Mouse (Mus musculus) midbrain, embryonic 12.5 days (tissue): ENCODE measurements around the gene 4930442H23Rik. TPM values are rescaled to one million over a fixed set of nuclear protein-coding genes. Genes with fewer than 3 reads are reported as not detected.

ENCODE experiments used
- ATAC-seq: fragments of 200-750 bp; cut with Nextera tagmentation; 2 replicates; pipeline ENCODE4 v1.8.0; 2017; ENCODE audit warnings: low read depth, moderate TSS enrichment, moderate library complexity; ENCODE audit not compliant: low FRiP score
- H3K27ac ChIP-seq: fragments of 300-500 bp; sonication (generic); replicated peaks from 2 replicates; pipeline ENCODE4 v1.5.1; 2016; ENCODE audit warnings: mild to moderate bottlenecking
- H3K27me3 ChIP-seq: fragments of 300-500 bp; sonication (generic); 2 replicates; pipeline ENCODE4 v1.6.1; 2016; ENCODE audit warnings: mild to moderate bottlenecking
- H3K36me3 ChIP-seq: fragments of 300-500 bp; sonication (generic); 2 replicates; pipeline ENCODE4 v1.6.1; 2016
- H3K4me1 ChIP-seq: fragments of 300-500 bp; sonication (generic); 2 replicates; pipeline ENCODE4 v1.6.1; 2016
- H3K4me2 ChIP-seq: fragments of 300-500 bp; sonication (generic); replicated peaks from 2 replicates; pipeline ENCODE4 v1.6.1; 2016; ENCODE audit warnings: mild to moderate bottlenecking, moderate library complexity
- H3K4me3 ChIP-seq: fragments of 300-500 bp; sonication (generic); 2 replicates; pipeline ENCODE4 v1.5.1; 2016; ENCODE audit warnings: mild to moderate bottlenecking
- H3K9ac ChIP-seq: fragments of 300-500 bp; sonication (generic); replicated peaks from 2 replicates; pipeline ENCODE4 v1.6.1; 2016; ENCODE audit warnings: mild to moderate bottlenecking, moderate library complexity
- H3K9me3 ChIP-seq: fragments of 300-500 bp; sonication (generic); 2 replicates; pipeline ENCODE4 v1.6.1; 2016; ENCODE audit warnings: mild to moderate bottlenecking
- WGBS: fragments of 180-500 bp; shearing (Covaris S2); methylation state at CpG from one replicate; pipeline ENCODE4 v1.1.7; 2016; 5-methylcytosine and 5-hydroxymethylcytosine counted together
- polyA plus RNA-seq: library from polyadenylated mRNA; unstranded; fragments of >200 nt; fragmentation: Nextera tagmentation; extraction: Ambion mirVana; gene quantifications from 2 replicates; pipeline ENCODE4 v1.2.1, GENCODE M21; 2016

4930442H23Rik gene
- polyA plus RNA-seq, 1 experiment from 2014 or later, result not detected

- H3K27me3 ChIP-seq, result no peaks in the 10 kb centered on the region
- no peak overlapping the region for H3K9ac ChIP-seq
- no peak overlapping the region for H3K4me2 ChIP-seq
- peaks cover 84% of the 10 kb centered on the region for H3K36me3 ChIP-seq
- H3K4me1 ChIP-seq, result no peaks in the 10 kb centered on the region
- H3K27ac ChIP-seq, result peak overlapping the region; percentile 49; the same call in 1 of the 2 replicates
- no peak overlapping the region for H3K4me3 ChIP-seq
- H3K9me3 ChIP-seq, result no peaks in the 10 kb centered on the region
- no peak for ATAC-seq
- WGBS, result 81% methylated on average over 12 of the region's 12 CpGs
These were observed 31.0 kb downstream of the 4930442H23Rik start for GRCm38 (mm10) chr10:81152609-81153008.

DNA sequence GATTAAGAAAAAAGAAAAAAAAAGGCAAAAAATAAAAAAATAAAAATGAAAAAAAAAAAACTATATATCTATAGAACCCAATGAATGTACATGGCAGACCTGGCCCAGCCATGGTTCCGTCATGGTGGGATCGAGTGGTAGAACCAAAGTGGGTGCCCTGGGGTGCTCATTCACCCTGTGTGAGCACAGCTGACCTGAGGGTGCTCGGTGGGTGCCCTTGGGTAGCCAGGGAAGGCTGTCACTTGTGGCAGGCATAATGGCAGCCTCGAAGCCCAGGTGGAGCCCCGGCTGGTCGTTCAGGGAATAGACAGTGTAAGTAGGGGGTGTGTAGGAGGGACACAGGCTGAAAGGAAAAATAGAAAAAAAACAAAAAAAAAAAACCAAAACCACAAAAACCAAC lies 32.4 kb downstream of the 4930442H23Rik start:
- no peak for ATAC-seq
- H3K4me3 ChIP-seq, result no peak overlapping the region
- 79% methylated on average over 6 of the region's 6 CpGs for WGBS
- no peaks in the 10 kb centered on the region for H3K27me3 ChIP-seq
- no peak overlapping the region for H3K9ac ChIP-seq
- no peaks in the 10 kb centered on the region for H3K4me1 ChIP-seq
- no peak overlapping the region for H3K27ac ChIP-seq
- H3K36me3 ChIP-seq, result peaks cover 84% of the 10 kb centered on the region
- no peak overlapping the region for H3K4me2 ChIP-seq
- no peaks in the 10 kb centered on the region for H3K9me3 ChIP-seq

- peaks cover 12% of the 10 kb centered on the region for H3K4me1 ChIP-seq
- 80% methylated on average over 4 of the region's 4 CpGs for whole genome bisulfite sequencing
- no peak overlapping the region for H3K9ac ChIP-seq
- no peak overlapping the region for H3K27ac ChIP-seq
- ATAC-seq, result no peak
- H3K9me3 ChIP-seq, result no peaks in the 10 kb centered on the region; the same call in 1 of the 2 replicates
- no peak overlapping the region for H3K4me3 ChIP-seq
- no peaks in the 10 kb centered on the region for H3K27me3 ChIP-seq
- no peak overlapping the region for H3K4me2 ChIP-seq
- H3K36me3 ChIP-seq, result peaks cover 73% of the 10 kb centered on the region
These were observed 37.4 kb downstream of the 4930442H23Rik start for GRCm38 (mm10) chr10:81146296-81146695.

DNA sequence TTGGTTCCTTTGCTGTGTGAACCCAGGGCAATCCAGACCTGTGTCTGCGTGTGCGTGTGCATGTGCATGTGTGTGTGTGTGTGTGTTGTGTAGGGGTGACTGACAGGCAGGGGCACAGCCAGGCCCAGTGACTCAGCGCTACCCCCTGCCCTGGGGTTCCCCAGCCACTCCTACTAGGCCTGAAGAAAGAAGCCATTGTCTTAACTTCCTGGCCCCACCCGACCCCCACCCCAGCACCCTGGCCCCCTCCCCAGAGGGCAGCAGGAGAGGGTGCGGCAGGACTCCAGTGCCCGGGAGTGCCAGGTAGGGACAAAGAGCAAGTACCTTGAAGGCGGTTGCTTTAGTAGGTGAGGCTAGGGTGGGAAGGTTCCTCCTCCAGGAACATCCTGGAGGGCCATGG lies 37.9 kb downstream of the 4930442H23Rik start:
- H3K4me3 ChIP-seq, result no peak overlapping the region
- peaks cover 16% of the 10 kb centered on the region for H3K4me1 ChIP-seq
- peaks cover 73% of the 10 kb centered on the region for H3K36me3 ChIP-seq
- H3K9me3 ChIP-seq, result no peaks in the 10 kb centered on the region; the same call in 1 of the 2 replicates
- no peak for ATAC-seq
- H3K9ac ChIP-seq, result no peak overlapping the region
- H3K27ac ChIP-seq, result no peak overlapping the region
- H3K4me2 ChIP-seq, result no peak overlapping the region
- WGBS, result 89% methylated on average over 7 of the region's 7 CpGs
- H3K27me3 ChIP-seq, result no peaks in the 10 kb centered on the region

GRCm38 (mm10) chr10:81145307-81145706 lies 38.3 kb downstream of the 4930442H23Rik start:
- Histone ChIP-seq H3K4me1 (peaks cover 20% of the 10 kb centered on the region), H3K27ac (no peak overlapping the region), H3K36me3 (peaks cover 70% of the 10 kb centered on the region), H3K9ac (no peak overlapping the region), H3K9me3 (no peaks in the 10 kb centered on the region; the same call in 1 of the 2 replicates), H3K27me3 (no peaks in the 10 kb centered on the region), H3K4me3 (no peak overlapping the region), H3K4me2 (no peak overlapping the region)
- 96% methylated on average over 6 of the region's 6 CpGs for whole genome bisulfite sequencing
- ATAC-seq, result no peak

- Histone ChIP-seq H3K4me3 (no peak overlapping the region), H3K27me3 (no peaks in the 10 kb centered on the region), H3K4me2 (no peak overlapping the region), H3K36me3 (peaks cover 64% of the 10 kb centered on the region), H3K9me3 (no peaks in the 10 kb centered on the region; the same call in 1 of the 2 replicates), H3K27ac (no peak overlapping the region), H3K4me1 (peaks cover 27% of the 10 kb centered on the region), H3K9ac (no peak overlapping the region)
- no peak for ATAC-seq
- 95% methylated on average over 27 of the region's 27 CpGs for WGBS
These were observed 39.0 kb downstream of the 4930442H23Rik start for GRCm38 (mm10) chr10:81144667-81145066.

DNA sequence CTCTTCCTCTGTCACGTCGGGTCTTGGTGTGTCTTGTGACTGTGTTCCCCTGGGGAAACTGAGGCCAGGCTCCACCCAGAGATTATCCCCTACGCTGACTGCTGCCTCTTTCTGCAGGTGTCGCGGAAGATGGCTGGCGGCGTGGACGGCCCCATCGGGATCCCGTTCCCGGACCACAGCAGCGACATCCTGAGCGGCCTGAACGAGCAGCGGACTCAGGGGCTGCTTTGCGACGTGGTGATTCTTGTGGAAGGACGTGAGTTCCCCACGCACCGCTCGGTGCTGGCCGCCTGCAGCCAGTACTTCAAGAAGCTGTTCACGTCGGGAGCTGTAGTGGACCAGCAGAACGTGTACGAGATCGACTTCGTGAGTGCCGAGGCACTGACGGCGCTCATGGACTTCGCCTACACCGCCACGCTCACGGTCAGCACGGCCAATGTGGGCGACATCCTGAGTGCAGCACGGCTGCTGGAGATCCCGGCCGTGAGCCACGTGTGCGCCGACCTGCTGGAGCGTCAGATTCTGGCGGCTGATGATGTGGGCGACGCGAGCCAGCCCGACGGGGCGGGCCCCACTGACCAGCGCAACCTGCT lies 39.7 kb downstream of the 4930442H23Rik start:
- no peaks in the 10 kb centered on the region for H3K27me3 ChIP-seq
- no peak overlapping the region for H3K4me3 ChIP-seq
- 96% methylated on average over 52 of the region's 52 CpGs for WGBS
- no peak overlapping the region for H3K9ac ChIP-seq
- H3K4me2 ChIP-seq, result no peak overlapping the region
- H3K4me1 ChIP-seq, result peaks cover 34% of the 10 kb centered on the region
- peaks cover 59% of the 10 kb centered on the region for H3K36me3 ChIP-seq
- no peak overlapping the region for H3K27ac ChIP-seq
- ATAC-seq, result no peak
- H3K9me3 ChIP-seq, result no peaks in the 10 kb centered on the region; the same call in 1 of the 2 replicates

GRCm38 (mm10) chr10:81143157-81143633 lies 40.5 kb downstream of the 4930442H23Rik start:
- no peak for ATAC-seq
- H3K4me2 ChIP-seq, result 0 out of 2 replicates have a peak overlapping the region, but pooled peaks have one; percentile 2
- H3K4me1 ChIP-seq, result peaks cover 42% of the 10 kb centered on the region
- H3K9me3 ChIP-seq, result no peaks in the 10 kb centered on the region; the same call in 1 of the 2 replicates
- H3K36me3 ChIP-seq, result peaks cover 51% of the 10 kb centered on the region
- 93% methylated on average over 7 of the region's 7 CpGs for WGBS
- H3K4me3 ChIP-seq, result no peak overlapping the region
- no peaks in the 10 kb centered on the region for H3K27me3 ChIP-seq
- no peak overlapping the region for H3K9ac ChIP-seq
- 0 out of 2 replicates have a peak overlapping the region, but pooled peaks have one; percentile 20 for H3K27ac ChIP-seq

- no peak for ATAC-seq
- 75% methylated on average over 5 of the region's 5 CpGs for WGBS
- Histone ChIP-seq H3K27ac (peak overlapping the region; percentile 20; the same call in 1 of the 2 replicates), H3K9ac (no peak overlapping the region), H3K4me1 (peaks cover 45% of the 10 kb centered on the region), H3K36me3 (peaks cover 45% of the 10 kb centered on the region), H3K4me2 (0 out of 2 replicates have a peak overlapping the region, but pooled peaks have one; percentile 2), H3K27me3 (no peaks in the 10 kb centered on the region), H3K4me3 (no peak overlapping the region), H3K9me3 (no peaks in the 10 kb centered on the region; the same call in 1 of the 2 replicates)
These were observed 41.1 kb downstream of the 4930442H23Rik start for GRCm38 (mm10) chr10:81142551-81142981.

DNA sequence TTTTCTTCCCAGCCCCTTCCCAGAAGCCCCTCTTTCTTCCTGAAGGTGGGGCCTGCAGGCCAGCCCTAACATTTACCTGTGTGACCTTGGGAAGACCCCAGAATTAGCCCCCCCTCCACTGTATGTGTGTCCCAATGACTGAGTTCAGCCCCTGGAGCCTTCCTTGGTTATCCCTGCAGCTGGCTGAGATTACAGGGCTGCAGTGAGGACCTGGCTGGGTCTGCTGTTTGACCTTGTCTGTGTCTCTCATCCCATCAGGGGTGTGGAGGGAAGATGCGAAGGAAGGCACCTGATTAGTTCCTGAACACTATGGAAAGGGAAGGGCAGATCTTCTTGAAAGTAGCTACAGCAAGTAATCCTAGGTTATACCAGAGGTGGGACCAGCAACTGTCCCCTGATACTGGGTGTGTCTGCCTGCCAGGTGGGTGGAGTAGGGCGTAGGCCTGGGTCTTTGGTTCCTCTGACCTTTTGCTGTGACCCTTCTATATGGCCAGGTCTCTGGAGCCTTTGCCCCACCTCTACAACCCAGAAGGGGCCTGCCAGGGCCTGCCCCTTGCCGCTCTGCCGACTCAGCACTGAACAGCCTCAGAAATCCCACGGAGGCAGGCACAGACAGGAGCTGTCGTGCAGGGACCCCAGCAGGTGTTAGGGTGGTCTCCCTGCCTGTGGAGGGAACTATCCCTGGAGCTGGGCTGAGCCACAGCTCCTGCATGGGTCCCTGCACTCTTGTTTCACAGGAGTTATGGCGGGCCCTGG lies 42.0 kb downstream of the 4930442H23Rik start:
- Histone ChIP-seq H3K27me3 (no peaks in the 10 kb centered on the region), H3K9me3 (no peaks in the 10 kb centered on the region; the same call in 1 of the 2 replicates), H3K9ac (no peak overlapping the region), H3K4me1 (peaks cover 45% of the 10 kb centered on the region), H3K4me2 (no peak overlapping the region), H3K27ac (peak overlapping the region; percentile 20; the same call in 1 of the 2 replicates), H3K4me3 (no peak overlapping the region), H3K36me3 (peaks cover 36% of the 10 kb centered on the region)
- WGBS, result 79% methylated on average over 7 of the region's 7 CpGs
- no peak for ATAC-seq

- H3K9ac ChIP-seq, result 0 out of 2 replicates have a peak overlapping the region, but pooled peaks have one; percentile 92
- peak overlapping the region; percentile 88 for H3K4me2 ChIP-seq
- H3K36me3 ChIP-seq, result peaks cover 28% of the 10 kb centered on the region
- H3K27ac ChIP-seq, result no peak overlapping the region; the same call in 1 of the 2 replicates
- H3K4me3 ChIP-seq, result no peak overlapping the region
- WGBS, result 83% methylated on average over 10 of the region's 10 CpGs
- no peak for ATAC-seq
- no peaks in the 10 kb centered on the region; the same call in 1 of the 2 replicates for H3K9me3 ChIP-seq
- peaks cover 4% of the 10 kb centered on the region for H3K27me3 ChIP-seq
- H3K4me1 ChIP-seq, result peaks cover 48% of the 10 kb centered on the region
These were observed 42.8 kb downstream of the 4930442H23Rik start for GRCm38 (mm10) chr10:81140717-81141454.
